Mouse (Mus musculus): ENCODE measurements around the gene Snrpf. TPM values are rescaled to one million over a fixed set of nuclear protein-coding genes. Genes with fewer than 3 reads are reported as not detected.

Gene Snrpf
- polyA plus RNA-seq, 1 experiment: 88.9 TPM

DNA sequence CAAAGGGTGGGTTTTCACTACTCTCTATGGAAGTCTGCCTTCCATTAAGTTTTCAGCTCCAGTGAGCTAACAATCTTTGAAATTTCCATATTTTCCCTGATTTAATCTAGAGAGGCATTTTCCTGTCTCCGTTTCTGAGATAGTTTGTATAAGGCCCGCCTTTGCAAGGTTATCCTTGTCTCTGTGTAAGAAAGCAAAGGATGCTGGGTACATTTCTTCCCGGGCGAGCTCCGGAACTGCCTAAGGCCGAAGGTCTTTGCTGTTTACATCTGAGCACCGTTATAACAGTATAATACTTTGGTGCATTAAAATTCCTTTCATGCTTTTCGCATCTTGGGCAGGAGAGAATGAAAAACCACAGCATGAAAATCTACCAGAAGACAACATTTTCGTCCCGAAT lies 39.7 kb downstream of the Snrpf start:
- no peaks in the 10 kb centered on the region for H3K27me3 ChIP-seq (ENCODE audit: control insufficient read depth, insufficient read depth, low read length)
- no peak overlapping the region for H3K4me3 ChIP-seq (ENCODE audit: control insufficient read depth, insufficient read depth, low read length)
- no peaks in the 10 kb centered on the region for H3K36me3 ChIP-seq (ENCODE audit: control insufficient read depth, insufficient read depth, low read length)
- 97% methylated on average over 10 of the region's 10 CpGs for WGBS
- DNase-seq: no peak
- TF ChIP-seq POLR2A (IDR thresholded peaks at IDR 0.05; ENCODE audit: control insufficient read depth, extremely low read depth, insufficient read depth, low read length, poor library complexity) (no peak), CTCF (IDR thresholded peaks at IDR 0.05; ENCODE audit: borderline replicate concordance, control insufficient read depth, extremely low read depth, insufficient read depth, low read length, poor library complexity) (no peak)
- no peaks in the 10 kb centered on the region for H3K4me1 ChIP-seq (replicated peaks; ENCODE audit: control insufficient read depth, insufficient read depth, low read length)
- no peak overlapping the region for H3K27ac ChIP-seq (ENCODE audit: control insufficient read depth, insufficient read depth, low read length)

DNA sequence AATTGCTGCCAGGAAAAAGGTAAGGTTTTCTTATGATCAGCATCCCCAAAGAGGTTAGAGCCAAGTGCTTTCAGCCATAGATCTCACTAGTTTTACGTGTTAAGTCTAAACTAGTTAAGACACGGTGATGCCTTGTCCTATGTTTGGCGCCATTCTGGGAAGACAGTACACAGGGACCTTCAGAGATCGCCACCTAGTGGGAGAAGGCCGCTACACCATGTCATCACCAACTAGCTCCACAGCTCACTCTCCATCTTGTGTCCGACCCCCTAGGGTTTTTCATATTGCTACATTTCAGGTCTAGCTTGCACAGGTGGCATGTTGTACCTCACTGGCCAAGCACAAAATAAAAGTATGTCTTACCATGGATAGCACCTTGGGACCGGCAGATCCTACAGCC lies 40.5 kb downstream of the Snrpf start:
- 15% methylated on average over 7 of the region's 7 CpGs for WGBS
- no peak overlapping the region for H3K4me3 ChIP-seq (ENCODE audit: control insufficient read depth, insufficient read depth, low read length)
- peak; percentile 66; the same call in 1 of the 2 replicates for TF ChIP-seq CTCF (IDR thresholded peaks at IDR 0.05; ENCODE audit: borderline replicate concordance, control insufficient read depth, extremely low read depth, insufficient read depth, low read length, poor library complexity)
- no peak for TF ChIP-seq POLR2A (IDR thresholded peaks at IDR 0.05; ENCODE audit: control insufficient read depth, extremely low read depth, insufficient read depth, low read length, poor library complexity)
- H3K36me3 ChIP-seq (ENCODE audit: control insufficient read depth, insufficient read depth, low read length): no peaks in the 10 kb centered on the region
- H3K4me1 ChIP-seq (replicated peaks; ENCODE audit: control insufficient read depth, insufficient read depth, low read length): no peaks in the 10 kb centered on the region
- no peak overlapping the region for H3K27ac ChIP-seq (ENCODE audit: control insufficient read depth, insufficient read depth, low read length)
- peak; percentile 81 for DNase-seq
- H3K27me3 ChIP-seq (ENCODE audit: control insufficient read depth, insufficient read depth, low read length): no peaks in the 10 kb centered on the region

DNA sequence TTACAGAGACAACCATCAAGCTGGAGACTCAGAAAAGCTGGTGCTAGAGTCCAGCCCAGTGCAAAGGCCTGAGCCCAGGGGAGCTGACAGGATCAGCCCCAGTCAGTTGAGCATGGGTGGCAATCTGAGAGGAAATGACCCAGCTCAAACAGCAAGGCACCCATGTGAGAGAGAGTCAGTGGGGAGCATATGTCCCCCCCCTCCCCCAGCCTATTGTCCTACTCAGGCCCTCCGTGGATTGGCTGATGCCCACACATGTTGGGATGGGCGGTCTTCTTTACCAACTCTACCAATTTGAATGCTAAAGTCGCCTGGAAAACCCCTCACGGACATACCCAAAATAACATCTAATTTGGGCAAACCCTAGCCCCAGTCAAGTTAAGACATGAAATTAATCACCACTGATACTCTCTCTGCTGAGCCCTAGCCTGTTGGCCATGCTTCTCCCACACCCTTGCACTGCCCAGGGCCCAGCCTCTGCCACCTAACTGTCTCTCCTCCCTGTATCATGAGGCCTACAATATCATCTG lies 41.7 kb downstream of the Snrpf start:
- no peaks in the 10 kb centered on the region for H3K36me3 ChIP-seq (ENCODE audit: control insufficient read depth, insufficient read depth, low read length)
- no peak for DNase-seq
- H3K4me1 ChIP-seq (replicated peaks; ENCODE audit: control insufficient read depth, insufficient read depth, low read length): no peaks in the 10 kb centered on the region
- no peak overlapping the region for H3K27ac ChIP-seq (ENCODE audit: control insufficient read depth, insufficient read depth, low read length)
- TF ChIP-seq POLR2A (IDR thresholded peaks at IDR 0.05; ENCODE audit: control insufficient read depth, extremely low read depth, insufficient read depth, low read length, poor library complexity) (no peak), CTCF (IDR thresholded peaks at IDR 0.05; ENCODE audit: borderline replicate concordance, control insufficient read depth, extremely low read depth, insufficient read depth, low read length, poor library complexity) (no peak)
- H3K27me3 ChIP-seq (ENCODE audit: control insufficient read depth, insufficient read depth, low read length): no peaks in the 10 kb centered on the region
- 91% methylated on average over 4 of the region's 4 CpGs for WGBS
- no peak overlapping the region for H3K4me3 ChIP-seq (ENCODE audit: control insufficient read depth, insufficient read depth, low read length)

DNA sequence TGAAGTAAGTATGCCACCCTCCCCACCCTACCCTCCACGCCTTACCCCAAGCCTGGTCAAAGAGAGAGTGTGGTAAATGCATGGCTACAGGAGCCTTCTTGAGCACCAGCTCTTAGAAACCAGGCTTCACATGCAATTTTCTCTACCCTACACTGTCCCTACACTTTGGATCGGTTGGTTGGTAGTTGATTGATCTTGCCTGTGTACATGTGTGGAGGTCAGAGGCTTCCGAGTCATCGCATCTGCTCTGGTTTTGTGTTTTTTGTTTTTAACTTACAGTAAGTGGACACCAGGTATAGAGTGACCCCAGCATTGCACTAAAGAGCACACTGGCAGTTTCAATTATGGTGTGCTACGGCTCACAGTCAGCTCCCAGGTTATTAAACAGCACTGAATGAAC lies 45.3 kb downstream of the Snrpf start:
- WGBS: 94% methylated on average over 5 of the region's 5 CpGs
- no peak for TF ChIP-seq CTCF (IDR thresholded peaks at IDR 0.05; ENCODE audit: borderline replicate concordance, control insufficient read depth, extremely low read depth, insufficient read depth, low read length, poor library complexity)
- TF ChIP-seq POLR2A (IDR thresholded peaks at IDR 0.05; ENCODE audit: control insufficient read depth, extremely low read depth, insufficient read depth, low read length, poor library complexity): no peak

DNA sequence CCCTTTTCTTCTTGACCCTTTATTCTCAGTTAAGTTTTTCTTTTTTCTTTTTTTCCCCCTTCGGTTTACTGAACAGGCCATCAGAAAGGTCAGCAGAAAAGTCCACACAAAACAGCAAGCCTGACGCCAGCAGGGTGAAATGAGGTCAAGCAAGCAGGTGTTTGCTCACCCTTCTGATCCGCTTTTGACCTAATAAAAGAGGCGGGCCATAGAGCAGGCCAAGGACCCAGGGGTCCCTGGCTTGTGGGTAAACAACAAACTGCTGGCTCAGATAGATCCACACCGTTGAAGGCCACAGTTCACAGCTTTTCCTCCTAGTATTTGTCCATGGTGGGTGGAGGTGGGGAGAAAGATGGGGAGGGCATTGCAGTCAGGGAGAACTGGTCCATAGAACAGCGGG lies 46.3 kb downstream of the Snrpf start:
- DNase-seq: no peak
- Histone ChIP-seq H3K4me3 (ENCODE audit: control insufficient read depth, insufficient read depth, low read length) (no peak overlapping the region), H3K27me3 (ENCODE audit: control insufficient read depth, insufficient read depth, low read length) (no peaks in the 10 kb centered on the region), H3K27ac (ENCODE audit: control insufficient read depth, insufficient read depth, low read length) (no peak overlapping the region), H3K4me1 (replicated peaks; ENCODE audit: control insufficient read depth, insufficient read depth, low read length) (peaks cover 17% of the 10 kb centered on the region), H3K36me3 (ENCODE audit: control insufficient read depth, insufficient read depth, low read length) (no peaks in the 10 kb centered on the region)
- TF ChIP-seq POLR2A (IDR thresholded peaks at IDR 0.05; ENCODE audit: control insufficient read depth, extremely low read depth, insufficient read depth, low read length, poor library complexity) (no peak), CTCF (IDR thresholded peaks at IDR 0.05; ENCODE audit: borderline replicate concordance, control insufficient read depth, extremely low read depth, insufficient read depth, low read length, poor library complexity) (no peak)
- WGBS: 90% methylated on average over 6 of the region's 6 CpGs

More for the DNA sequence above, 45.3 kb downstream of the Snrpf start:
- peaks cover 17% of the 10 kb centered on the region for H3K4me1 ChIP-seq (replicated peaks; ENCODE audit: control insufficient read depth, insufficient read depth, low read length)
- H3K27ac ChIP-seq (ENCODE audit: control insufficient read depth, insufficient read depth, low read length): no peak overlapping the region
- no peaks in the 10 kb centered on the region for H3K36me3 ChIP-seq (ENCODE audit: control insufficient read depth, insufficient read depth, low read length)
- DNase-seq: no peak
- no peak overlapping the region for H3K4me3 ChIP-seq (ENCODE audit: control insufficient read depth, insufficient read depth, low read length)
- no peaks in the 10 kb centered on the region for H3K27me3 ChIP-seq (ENCODE audit: control insufficient read depth, insufficient read depth, low read length)

DNA sequence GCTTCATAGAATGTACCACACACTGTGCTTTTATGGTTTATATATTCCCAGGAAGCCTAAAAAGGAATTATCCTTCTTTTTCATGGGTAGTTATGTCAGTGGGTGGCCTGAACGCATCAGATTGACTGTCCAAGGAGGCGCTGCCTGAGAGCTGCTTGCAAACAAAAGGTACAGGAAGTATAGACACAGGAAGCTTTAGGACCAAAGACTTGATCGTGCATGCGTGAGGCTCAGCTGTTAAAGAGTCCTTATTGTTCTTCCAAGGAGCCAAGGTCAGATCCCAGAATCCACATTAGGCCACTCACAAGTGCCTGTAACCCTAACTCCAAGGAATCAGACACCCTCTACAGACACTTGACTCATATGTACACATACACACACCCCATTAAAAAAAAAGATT lies 47.1 kb downstream of the Snrpf start:
- Histone ChIP-seq H3K27ac (ENCODE audit: control insufficient read depth, insufficient read depth, low read length) (peak overlapping the region; percentile 19; the same call in 1 of the 2 replicates), H3K4me1 (replicated peaks; ENCODE audit: control insufficient read depth, insufficient read depth, low read length) (peaks cover 17% of the 10 kb centered on the region), H3K36me3 (ENCODE audit: control insufficient read depth, insufficient read depth, low read length) (no peaks in the 10 kb centered on the region), H3K27me3 (ENCODE audit: control insufficient read depth, insufficient read depth, low read length) (no peaks in the 10 kb centered on the region), H3K4me3 (ENCODE audit: control insufficient read depth, insufficient read depth, low read length) (no peak overlapping the region)
- TF ChIP-seq POLR2A (IDR thresholded peaks at IDR 0.05; ENCODE audit: control insufficient read depth, extremely low read depth, insufficient read depth, low read length, poor library complexity) (no peak), CTCF (IDR thresholded peaks at IDR 0.05; ENCODE audit: borderline replicate concordance, control insufficient read depth, extremely low read depth, insufficient read depth, low read length, poor library complexity) (no peak)
- DNase-seq: no peak
- WGBS: 23% methylated on average over 4 of the region's 4 CpGs

DNA sequence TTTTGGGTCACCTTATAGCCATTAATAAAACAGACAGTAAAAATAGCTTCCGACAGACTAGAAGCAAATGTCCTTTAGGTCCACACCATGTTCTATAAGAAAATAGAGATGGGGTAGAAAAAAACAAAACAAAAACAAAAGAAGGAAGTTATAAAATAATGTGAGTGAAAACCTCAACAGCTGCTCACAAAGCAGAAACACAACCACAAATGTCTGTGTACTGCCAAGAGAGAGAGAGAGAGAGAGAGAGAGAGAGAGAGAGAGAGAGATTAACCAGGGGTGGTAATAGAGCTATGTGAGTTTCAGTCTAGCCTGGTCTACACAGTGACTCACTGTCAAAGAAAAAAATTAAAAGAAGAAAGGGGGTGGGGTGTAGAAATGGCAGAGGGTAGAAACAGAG lies 47.9 kb downstream of the Snrpf start:
- Histone ChIP-seq H3K4me1 (replicated peaks; ENCODE audit: control insufficient read depth, insufficient read depth, low read length) (peaks cover 17% of the 10 kb centered on the region), H3K36me3 (ENCODE audit: control insufficient read depth, insufficient read depth, low read length) (no peaks in the 10 kb centered on the region), H3K27ac (ENCODE audit: control insufficient read depth, insufficient read depth, low read length) (no peak overlapping the region), H3K27me3 (ENCODE audit: control insufficient read depth, insufficient read depth, low read length) (no peaks in the 10 kb centered on the region), H3K4me3 (ENCODE audit: control insufficient read depth, insufficient read depth, low read length) (no peak overlapping the region)
- TF ChIP-seq CTCF (IDR thresholded peaks at IDR 0.05; ENCODE audit: borderline replicate concordance, control insufficient read depth, extremely low read depth, insufficient read depth, low read length, poor library complexity) (no peak), POLR2A (IDR thresholded peaks at IDR 0.05; ENCODE audit: control insufficient read depth, extremely low read depth, insufficient read depth, low read length, poor library complexity) (no peak)
- 55% methylated on average over 1 of the region's 1 CpGs for WGBS
- no peak for DNase-seq
